Mouse (Mus musculus) ES-E14 (cell line): ENCODE results near the gene Abr.

ENCODE experiments used
- CHD2 ChIP-seq: IDR thresholded peaks from 2 replicates; pipeline ENCODE4 v1.6.1; 2014; ENCODE audit warnings: mild to moderate bottlenecking, low read depth, low read length, inconsistent platforms
- HCFC1 ChIP-seq: IDR thresholded peaks from 2 replicates; pipeline ENCODE4 v1.6.1; 2012; ENCODE audit warnings: low read length, inconsistent platforms, borderline replicate concordance; ENCODE audit not compliant: insufficient read depth
- ZNF384 ChIP-seq: IDR thresholded peaks from 2 replicates; pipeline ENCODE4 v1.6.1; 2012; ENCODE audit warnings: low read depth, low read length, inconsistent platforms

- TF ChIP-seq ZNF384 = no peak
- no peak for TF ChIP-seq CHD2
- no peak for TF ChIP-seq HCFC1
Measured at GRCm38 (mm10) chr11:76520889-76521288, 101.2 kb downstream of the Abr start.
